Mouse (Mus musculus) heart, adult 9 months (tissue): ENCODE results near the gene Mycs.

Experiments used
- DNase-seq, 2 experiments: peaks; one replicate each; pipeline ENCODE4 v3.0.0; 2022; ENCODE audit warnings: low spot score in 2 of 2

Mycs gene

DNA sequence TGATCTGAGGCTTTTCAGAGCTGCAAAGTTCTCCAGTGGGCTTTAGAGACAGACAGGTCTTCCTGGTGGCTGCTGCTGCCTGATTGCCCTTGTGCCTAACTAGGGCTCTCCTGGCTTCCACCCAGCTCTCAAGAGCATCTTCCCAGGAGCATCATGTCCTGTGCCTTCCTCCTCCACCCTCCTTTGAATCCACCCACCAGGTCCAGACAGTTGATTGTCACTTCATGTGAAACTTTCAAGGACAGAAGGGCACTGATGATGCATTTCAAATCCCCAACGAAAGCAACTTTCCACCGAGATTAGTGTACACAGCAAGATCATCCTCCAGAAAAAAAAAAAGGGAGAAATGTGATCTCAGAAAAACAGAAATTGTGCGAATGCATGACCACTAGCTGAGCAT lies at the start of gene Mycs:
TSS of gene Mycs (minus strand) at position 101 of the 400 bp plus-strand sequence.
- no peak for DNase-seq

DNA sequence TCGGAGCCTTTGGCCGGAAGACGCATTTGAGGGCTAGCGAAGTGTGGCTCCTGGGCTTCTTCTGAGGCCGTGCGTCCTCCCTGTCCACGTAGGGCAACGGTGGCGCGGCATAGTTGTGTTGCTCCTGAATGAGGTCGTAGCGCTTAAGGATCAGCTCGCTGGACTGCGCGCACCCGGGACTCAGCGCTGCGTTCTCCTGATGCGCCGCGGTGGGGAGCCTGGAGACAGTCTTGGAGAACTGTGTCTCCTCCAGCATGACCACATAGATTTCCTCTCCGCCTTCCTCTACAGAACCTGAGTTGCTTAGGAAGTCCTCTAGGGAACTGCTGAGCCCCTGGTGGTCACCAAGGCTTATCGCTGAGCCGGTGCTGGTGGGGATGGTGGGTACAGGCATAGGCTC lies 1.0 kb downstream of the Mycs start:
- DNase-seq = no peak
